Mouse (Mus musculus): Measurements from ENCODE around the gene Try10. TPM values are rescaled to one million over a fixed set of nuclear protein-coding genes. Genes with fewer than 3 reads are reported as not detected.
"Not testable (repeated sequence)": the region's sequence is repeated elsewhere in the genome, so short reads cannot be mapped to it uniquely, and the experiment has no call there.

Try10 gene
- polyA plus RNA-seq (2012; rRNA removed), result not detected in 2 replicates

- TF ChIP-seq POLR2A (IDR thresholded peaks at IDR 0.05; ENCODE audit: borderline replicate concordance, extremely low read depth, insufficient read depth, insufficient read length, poor library complexity, severe bottlenecking) (no peak), CTCF (IDR thresholded peaks at IDR 0.05; ENCODE audit: borderline replicate concordance, extremely low read depth, insufficient read depth, insufficient read length) (no peak)
- DNase-seq (ENCODE audit: low read depth), result no peak
These were observed at the start of gene Try10 for GRCm38 (mm10) chr6:41353932-41354331. Try10 (plus strand) TSS chr6:41354105.

- DNase-seq (ENCODE audit: low read depth), result not testable (repeated sequence)
These were observed 37.2 kb upstream of the Try10 start, which contains the start of gene Try5 for GRCm38 (mm10) chr6:41316741-41317140. Try5 (minus strand) TSS chr6:41316841.

GRCm38 (mm10) chr6:41373772-41374171 is 19.9 kb downstream of the Try10 start:
- DNase-seq (ENCODE audit: low read depth), result not testable (repeated sequence)

- DNase-seq (ENCODE audit: low read depth), result not testable (repeated sequence)
These were observed 23.7 kb downstream of the Try10 start, which contains the start of gene Prss3 for GRCm38 (mm10) chr6:41377578-41377977. Prss3 (minus strand) TSS chr6:41377678.

- no peak for DNase-seq (ENCODE audit: low read depth)
- TF ChIP-seq CTCF (IDR thresholded peaks at IDR 0.05; ENCODE audit: borderline replicate concordance, extremely low read depth, insufficient read depth, insufficient read length), result no peak
- no peak for TF ChIP-seq POLR2A (IDR thresholded peaks at IDR 0.05; ENCODE audit: borderline replicate concordance, extremely low read depth, insufficient read depth, insufficient read length, poor library complexity, severe bottlenecking)
These were observed 32.9 kb downstream of the Try10 start for GRCm38 (mm10) chr6:41386781-41387180.

GRCm38 (mm10) chr6:41391640-41392039 is 37.7 kb downstream of the Try10 start:
- DNase-seq (ENCODE audit: low read depth), result not testable (repeated sequence)

- not testable (repeated sequence) for DNase-seq (ENCODE audit: low read depth)
These were observed 38.2 kb downstream of the Try10 start, which contains the start of gene Gm5771 for GRCm38 (mm10) chr6:41392056-41392455. Gm5771 (plus strand) TSS chr6:41392356.

Other genes starting within 250 kb of the Try10 start
- gene Try4, start 51.8 kb upstream of the Try10 start, polyA plus RNA-seq (2012; rRNA removed), result 0.24 TPM in 1 of 2 replicates, not detected in the other
- 0.13 and 0.15 TPM in 2 replicates for gene Try5, start 37.3 kb upstream of the Try10 start, polyA plus RNA-seq (2012; rRNA removed)
- gene Prss3, start 23.6 kb downstream of the Try10 start, polyA plus RNA-seq (2012; rRNA removed), result not detected in 2 replicates
- gene Gm5771, start 38.3 kb downstream of the Try10 start, polyA plus RNA-seq (2012; rRNA removed), result not detected in 2 replicates
- gene Gm10334, start 92.0 kb downstream of the Try10 start, polyA plus RNA-seq (2012; rRNA removed), result not detected in 2 replicates
- not detected in 2 replicates for gene Prss1, start 104.8 kb downstream of the Try10 start, polyA plus RNA-seq (2012; rRNA removed)
- gene Prss2, start 167.7 kb downstream of the Try10 start, polyA plus RNA-seq (2012; rRNA removed), result 0.18 TPM in 1 of 2 replicates, not detected in the other

Data from brain, embryonic 14.5 days (tissue).